Mouse (Mus musculus): ENCODE measurements around the gene Ccdc117.

Gene Ccdc117

DNA sequence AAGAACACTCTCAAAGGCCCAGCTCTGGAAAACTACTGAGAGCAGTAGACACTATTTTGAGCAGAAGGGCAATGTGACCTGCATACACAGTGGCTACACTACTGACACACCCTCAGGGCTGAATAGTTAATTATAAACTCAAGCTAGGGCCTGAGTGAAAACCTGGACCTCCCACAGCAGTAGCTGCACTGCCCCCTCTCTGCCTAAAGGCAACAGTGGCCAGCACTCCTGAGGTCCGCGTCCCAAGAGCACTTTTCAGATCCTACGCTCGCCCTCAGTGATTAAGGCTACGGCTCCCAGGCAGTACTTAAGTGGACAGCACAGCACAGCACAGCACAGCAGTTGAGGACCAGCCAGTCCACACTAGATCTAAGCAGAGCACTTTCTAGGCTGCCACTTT is 8.9 kb downstream of the Ccdc117 start:
- CTCF ChIA-PET: no interaction called here

DNA sequence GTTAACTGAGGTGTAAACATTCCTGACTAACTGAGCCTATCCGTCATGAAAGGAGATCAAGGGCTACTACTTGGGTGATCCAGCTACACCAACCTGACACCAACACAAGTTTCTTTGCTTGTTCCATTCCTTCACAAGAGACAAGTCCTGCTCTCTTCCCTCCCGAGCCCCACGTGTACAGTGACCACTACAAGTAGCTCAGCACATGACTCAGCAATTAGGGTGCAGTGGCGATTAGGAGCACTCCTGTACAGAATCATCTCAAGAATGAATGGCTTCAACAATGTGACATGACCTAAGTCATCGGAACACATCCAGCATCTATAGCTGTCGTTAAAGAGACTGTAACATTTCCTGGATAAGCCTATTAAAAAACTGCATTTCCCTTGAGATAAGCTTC is 11.3 kb downstream of the Ccdc117 start:
- CTCF ChIA-PET: interaction anchor here (0.6 to 1.4 kb wide), 4 partner anchors 11 to 62 kb away, joined by 3 to 5 read pairs (median 4); no protein-coding TSS in a partner anchor

DNA sequence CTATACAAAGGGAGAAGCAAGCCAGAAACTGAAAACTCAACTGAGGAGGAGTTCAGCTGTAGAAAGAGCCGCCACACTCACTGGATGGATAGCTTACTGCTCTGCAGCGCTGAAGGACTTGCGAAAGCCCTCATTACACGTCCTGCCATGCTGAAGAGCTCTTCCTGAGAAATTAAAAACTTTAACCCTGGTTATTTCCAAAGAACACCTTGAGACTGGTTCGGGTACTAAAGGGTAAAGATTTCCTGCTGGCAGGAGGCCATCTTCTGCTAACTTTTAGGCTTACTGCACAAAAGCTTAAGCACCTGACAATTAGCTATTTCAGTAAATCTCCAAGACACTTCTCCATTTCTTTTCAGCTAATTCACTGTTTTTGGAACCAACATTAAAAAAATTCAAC is 11.8 kb downstream of the Ccdc117 start:
- CTCF ChIA-PET: interaction anchor here (0.6 to 1.4 kb wide), 2 partner anchors 10 to 18 kb away, joined by 4 to 5 read pairs; no protein-coding TSS in a partner anchor

DNA sequence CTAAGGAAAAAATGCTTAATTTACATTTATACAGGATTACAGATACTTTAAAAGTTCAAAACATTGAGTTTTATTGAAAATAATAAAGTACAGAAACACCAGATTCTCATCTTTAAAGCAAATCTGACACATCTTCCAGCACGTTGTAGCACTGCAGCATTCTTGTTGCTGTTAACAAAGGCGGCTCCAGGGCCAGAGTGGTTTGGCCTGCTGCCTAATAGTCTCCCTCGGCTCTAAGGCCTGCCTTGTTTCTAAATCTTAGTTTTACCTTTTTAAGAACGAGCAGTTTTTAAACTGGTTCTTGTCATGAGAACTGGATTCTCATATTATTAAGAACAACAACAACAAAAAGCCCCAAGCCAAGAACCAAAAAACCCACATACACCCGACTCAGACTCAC is 13.1 kb downstream of the Ccdc117 start:
- CTCF ChIA-PET: no interaction called here

DNA sequence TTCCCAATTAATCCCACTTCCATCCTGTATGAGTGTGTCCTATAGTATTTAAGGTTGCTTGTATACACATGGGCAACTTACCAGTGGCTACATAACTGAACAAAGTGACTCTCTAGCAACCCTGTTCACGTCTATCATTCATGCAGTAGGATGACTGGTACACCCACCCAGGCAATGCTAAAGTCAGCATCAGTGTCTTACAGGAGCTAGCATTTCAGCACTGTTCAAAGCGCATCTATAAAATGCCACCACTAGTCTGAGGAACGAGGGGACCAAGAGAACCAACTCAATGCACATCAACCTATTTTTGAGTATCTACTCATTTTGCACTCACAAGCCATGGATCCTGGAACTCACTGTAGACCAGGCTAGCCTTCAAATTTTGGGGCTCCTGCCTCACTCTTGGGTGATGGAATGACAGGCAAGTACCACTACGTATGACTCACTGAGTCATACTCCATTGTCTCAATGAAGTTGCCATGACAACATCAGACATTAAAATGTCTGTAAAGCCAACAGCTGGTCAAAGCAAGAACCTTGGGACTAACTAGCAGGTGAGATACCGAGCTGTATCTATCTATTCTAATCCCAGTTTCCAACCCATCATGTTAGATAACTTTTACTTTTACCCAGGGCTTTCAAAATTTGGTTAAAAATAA is 14.0 kb downstream of the Ccdc117 start:
- CTCF ChIA-PET: no interaction called here

DNA sequence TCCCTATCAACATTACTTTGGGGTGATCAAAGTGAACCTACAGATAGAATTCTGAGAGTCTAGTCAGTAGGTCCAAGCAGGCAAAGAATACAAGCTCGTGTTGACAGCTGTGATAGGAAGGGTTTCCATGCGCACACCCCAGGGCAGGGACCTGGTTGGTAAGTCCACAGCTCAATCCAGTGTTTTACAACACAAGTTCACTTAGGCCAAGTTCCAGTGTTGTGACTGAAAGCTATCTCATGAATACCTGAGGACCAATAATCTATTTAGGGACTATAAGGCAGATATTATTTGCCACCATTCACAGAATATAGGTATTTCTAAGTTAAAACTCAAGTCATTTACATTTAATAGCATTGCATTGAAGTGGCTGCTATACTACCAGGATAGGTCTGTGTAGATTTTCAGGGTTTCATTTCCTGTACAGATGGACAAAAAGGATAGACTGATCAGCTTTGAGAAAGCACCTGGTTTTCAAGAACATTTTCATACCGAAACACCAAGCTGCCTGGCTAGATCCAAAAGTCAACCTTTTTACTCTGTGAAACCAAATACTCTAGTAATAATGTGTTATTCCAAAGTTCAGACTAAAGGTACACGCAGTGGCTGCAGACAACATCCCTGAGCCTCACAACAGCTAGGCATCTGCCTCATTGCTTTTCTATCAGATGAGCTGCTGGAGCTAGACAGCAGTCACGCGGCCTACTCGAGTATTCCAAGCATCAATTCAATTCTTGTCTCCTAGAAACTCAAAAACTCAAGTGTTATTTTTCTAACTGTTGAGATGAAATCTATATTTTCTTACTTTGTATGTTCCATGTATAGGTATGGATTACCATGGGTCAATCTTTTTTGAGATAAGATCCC is 15.2 kb downstream of the Ccdc117 start:
- CTCF ChIA-PET: no interaction called here

DNA sequence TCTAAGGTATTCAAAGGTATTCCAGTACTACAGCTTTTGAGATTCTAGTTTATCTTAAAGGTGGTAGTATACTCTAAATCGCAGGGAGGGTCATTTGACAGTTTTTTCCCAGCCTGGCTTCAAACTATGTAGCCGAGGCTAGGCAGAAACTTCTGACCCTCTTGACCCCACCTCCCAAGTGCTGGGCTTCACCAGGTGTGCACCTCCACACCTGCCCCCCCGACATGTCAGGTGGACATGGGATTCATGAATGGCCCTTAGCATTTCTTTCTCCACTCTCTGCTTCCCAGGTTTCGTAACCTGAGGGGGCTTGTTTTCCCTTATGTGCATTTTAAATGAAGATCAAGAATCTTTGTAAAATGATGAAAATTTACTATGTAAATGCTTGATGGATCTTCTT is 16.6 kb downstream of the Ccdc117 start:
- CTCF ChIA-PET: no interaction called here

DNA sequence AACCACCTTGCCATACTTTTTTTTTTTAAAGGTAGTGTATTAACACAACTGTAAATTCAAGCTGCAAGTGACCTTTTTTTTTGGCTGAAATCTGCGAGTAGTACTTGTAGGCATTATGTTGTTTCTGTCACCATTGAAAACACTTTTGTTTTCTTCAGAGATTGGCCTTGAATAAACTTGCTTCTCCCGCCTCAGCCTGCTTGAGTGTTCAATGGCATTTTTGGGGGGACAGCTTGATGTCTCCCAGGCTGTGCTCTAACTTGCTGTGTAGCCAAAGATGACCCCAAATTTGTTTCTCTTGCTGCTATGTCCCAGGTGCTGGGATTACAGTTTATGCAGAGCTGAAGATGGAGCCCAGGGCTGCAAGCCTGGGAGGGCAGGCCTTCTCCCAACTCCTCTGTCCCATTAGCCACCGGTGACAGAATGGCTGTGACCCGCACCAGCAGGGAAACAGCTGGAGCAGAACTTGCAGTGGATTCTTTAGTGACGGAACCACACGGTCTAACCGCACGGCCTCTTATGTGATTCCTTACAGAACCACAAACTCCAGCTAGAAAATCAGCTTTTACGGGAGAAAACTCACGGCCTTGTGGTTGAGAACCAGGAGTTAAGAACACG is 19.1 kb downstream of the Ccdc117 start:
- CTCF ChIA-PET: interaction anchor here (1.0 to 1.9 kb wide), 2 partner anchors 14 to 17 kb away, joined by 3 to 9 read pairs; no protein-coding TSS in a partner anchor

DNA sequence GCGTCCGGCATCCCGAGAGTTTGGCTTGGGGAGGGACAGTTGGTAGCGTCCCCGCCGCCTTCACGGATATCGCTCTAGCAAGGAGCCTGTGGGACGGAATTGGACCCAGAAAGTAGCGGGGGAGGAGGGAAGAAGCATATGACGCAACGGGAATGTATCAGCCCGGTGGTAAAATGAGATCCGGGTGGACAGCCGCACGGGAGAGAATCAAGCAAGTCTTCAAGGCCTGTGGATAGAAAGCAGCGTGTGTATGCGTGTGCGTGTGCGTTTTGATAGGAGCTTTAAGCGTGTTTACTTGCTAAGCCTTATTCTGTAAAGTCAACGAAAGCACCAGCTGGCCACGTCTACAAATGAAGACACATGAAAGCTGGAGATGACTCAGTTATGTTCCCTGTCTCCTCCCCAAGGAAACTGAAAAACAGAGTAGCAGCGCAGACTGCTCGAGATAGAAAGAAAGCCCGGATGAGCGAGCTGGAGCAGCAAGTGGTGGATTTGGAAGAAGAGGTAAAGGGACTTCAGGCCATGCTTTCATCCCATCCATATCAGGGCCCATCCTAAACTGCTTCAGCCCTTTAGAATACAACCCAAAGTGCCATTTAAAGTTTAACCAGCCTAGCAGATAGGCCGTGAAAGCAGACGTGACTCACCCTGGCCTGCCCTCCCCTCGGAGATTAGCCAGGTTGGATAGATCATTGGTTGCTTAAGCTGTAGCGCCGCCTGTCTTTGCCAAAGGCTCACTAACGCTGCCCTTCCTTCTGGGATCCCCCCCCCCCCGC is 20.3 kb downstream of the Ccdc117 start:
- CTCF ChIA-PET: interaction anchor here (0.6 to 1.9 kb wide), 5 partner anchors 15 to 361 kb away, joined by 3 to 9 read pairs (median 4); no protein-coding TSS in a partner anchor

DNA sequence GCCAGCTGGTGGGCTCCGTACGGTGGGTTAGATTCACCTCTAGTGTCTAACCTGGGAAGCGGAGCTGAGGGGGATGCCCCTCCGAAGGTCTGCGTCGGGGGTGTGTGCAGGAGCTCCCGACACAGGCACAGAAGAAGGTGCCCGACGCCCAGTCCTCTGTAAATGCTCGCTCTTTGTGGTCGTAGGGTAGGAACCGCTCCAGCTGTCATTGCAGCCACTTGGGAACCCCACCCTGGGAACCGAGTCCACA is 20.8 kb downstream of the Ccdc117 start:
- CTCF ChIA-PET: interaction anchor here (0.5 to 0.7 kb wide), 2 partner anchors 54 to 81 kb away, joined by 3 to 44 read pairs; no protein-coding TSS in a partner anchor

DNA sequence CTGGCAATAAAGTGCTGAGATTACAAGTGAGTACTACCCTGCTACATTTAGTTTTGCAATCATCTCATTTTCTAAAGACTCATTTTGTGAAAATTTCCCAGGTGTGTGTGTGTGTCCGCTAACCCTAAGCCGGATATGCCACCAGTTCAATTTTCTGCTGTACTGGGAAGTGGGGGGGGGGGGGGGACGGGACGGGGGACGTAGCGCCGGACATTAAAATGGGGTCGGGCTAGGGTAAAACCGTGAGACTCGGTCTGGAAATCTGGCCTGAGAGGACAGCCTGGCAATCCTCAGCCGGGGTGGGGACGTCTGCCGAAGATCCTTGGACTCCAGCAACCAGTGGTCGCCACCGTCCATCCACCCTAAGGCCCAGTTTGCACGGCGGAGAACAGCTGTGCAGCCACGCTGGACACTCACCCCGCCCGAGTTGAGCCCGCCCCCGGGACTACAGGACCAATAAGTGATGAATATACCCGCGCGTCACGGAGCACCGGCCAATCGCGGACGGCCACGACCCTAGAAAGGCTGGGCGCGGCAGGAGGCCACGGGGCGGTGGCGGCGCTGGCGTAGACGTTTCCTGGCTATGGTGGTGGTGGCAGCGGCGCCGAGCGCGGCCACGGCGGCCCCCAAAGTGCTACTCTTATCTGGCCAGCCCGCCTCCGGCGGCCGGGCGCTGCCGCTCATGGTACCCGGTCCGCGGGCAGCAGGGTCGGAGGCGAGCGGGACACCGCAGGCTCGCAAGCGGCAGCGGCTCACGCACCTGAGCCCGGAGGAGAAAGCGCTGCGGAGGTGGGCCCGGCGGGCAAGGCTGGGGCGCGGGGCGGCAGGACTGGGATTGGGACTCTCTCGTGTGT is 21.3 kb downstream of the Ccdc117 start, which contains the start of gene Xbp1:
Gene Xbp1 (plus strand): TSS at position 248 of the 854 bp plus-strand sequence.
- CTCF ChIA-PET: interaction anchor here (0.5 to 0.7 kb wide), 3 partner anchors 10 to 81 kb away, joined by 3 to 44 read pairs (median 4); no protein-coding TSS in a partner anchor

DNA sequence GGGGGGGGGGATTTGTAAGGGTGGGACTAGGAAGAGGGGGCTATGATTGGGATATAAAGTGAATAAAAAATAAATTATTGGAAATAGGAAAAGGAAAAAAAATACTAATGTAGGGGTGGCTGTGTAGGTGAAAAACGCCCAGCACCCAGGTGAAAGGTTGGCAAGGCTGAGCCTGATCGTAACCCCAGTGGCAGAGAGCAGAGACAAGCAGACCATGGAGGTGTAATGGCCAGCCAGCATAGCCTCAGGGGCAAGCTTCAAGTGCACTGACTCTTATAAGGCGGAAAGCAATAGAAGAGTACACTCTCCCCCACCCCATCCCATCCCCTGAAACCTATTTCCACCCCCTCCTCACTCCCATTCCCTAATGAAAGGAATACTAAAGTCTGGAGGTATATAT is 22.3 kb downstream of the Ccdc117 start:
- CTCF ChIA-PET: no interaction called here

DNA sequence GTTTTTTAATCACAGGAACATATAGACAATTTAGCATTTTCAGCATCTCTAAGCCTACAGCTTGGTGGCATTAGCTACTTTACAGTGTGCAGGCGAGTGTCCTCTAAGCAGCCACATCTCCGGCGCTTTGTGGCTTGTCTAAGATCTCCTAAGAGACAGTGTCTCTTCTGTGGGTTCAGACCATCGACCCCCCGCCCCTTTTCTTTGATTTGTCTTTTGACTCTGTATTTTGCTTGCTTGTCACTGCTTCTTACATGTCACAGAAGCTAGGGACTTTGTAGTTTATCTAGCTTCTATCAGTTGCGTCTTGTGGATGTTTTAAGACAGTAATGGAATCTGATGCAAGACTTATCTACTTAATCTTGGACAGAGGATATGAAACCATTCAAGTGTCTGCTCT is 24.6 kb downstream of the Ccdc117 start:
- CTCF ChIA-PET: no interaction called here

DNA sequence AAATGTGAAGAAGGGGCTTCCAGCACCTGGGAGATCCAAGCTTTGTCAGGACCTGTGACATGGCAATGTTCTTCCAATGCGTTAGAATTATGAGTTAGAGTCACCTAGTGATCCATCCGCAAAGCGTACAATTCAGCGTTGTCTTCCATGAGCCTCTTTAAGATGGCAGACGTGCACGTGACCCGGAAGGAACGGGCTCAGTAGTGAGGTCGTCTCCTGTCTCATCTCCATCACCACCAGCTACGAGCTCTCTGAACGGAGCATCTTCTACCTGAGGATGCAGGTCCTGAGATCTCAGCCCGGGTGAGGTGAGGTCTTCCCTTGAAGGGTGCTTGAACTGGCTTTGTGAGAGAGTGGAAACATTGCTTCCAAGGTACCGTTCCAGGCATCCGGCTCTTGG is 25.4 kb downstream of the Ccdc117 start:
- CTCF ChIA-PET: no interaction called here

DNA sequence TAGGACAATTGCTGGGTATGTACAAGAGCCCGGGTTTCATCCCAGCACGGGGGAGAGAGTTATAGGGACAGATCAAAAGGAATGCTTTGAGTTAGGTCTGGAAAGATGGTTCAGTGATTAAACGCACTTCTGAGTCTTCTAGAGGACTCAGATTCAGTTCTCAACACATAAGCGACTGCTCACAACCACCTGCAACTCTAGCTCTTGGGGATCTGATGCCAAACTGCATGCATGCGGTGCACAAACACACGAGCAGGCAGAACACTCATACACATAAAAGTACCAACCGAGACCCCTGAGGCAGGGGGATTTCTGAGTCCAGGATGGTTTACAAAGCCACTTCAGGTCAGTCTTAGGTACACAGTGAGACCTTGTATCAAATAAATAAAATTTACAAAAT is 25.8 kb downstream of the Ccdc117 start:
- CTCF ChIA-PET: no interaction called here

DNA sequence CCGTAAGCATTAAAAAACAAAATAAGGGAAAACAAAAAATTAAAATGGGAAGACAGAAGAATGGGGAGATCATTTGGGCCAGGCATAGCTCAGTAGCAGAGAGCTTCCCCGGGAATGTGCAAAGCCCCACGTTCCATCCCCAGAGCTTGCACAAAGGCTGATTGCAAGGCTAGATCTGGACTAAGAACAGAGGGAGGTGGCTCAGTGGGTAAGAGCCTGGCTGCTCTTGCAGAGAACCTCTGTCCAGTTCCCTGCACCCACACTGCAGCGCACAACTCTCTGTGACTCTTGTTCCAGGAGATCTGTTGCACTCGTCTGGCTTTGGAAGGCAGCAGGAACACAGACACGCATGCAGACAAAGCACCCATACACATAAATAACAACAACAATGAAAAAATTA is 26.3 kb downstream of the Ccdc117 start:
- CTCF ChIA-PET: no interaction called here

DNA sequence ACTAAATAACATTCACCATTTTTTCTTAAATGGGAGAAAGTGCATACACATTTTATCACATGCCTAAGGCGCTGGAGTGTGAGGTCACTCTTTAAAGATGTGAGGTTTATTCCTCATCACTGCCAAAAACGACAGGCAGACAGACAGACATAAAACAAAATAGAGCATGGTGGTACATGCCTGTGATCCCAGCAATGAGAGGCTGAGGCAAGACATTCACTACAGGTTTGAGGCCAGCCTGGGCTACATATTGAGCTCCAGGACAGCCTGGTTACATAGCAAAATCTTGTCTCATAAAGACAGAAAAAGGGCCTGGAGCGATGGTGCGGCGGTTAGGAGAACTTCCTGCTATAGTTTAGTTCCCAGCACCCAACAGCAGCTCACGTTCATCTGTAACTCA is 26.8 kb downstream of the Ccdc117 start:
- CTCF ChIA-PET: interaction anchor here (0.7 kb wide), 1 partner anchor 22 kb away, joined by 6 read pairs; no protein-coding TSS in a partner anchor

DNA sequence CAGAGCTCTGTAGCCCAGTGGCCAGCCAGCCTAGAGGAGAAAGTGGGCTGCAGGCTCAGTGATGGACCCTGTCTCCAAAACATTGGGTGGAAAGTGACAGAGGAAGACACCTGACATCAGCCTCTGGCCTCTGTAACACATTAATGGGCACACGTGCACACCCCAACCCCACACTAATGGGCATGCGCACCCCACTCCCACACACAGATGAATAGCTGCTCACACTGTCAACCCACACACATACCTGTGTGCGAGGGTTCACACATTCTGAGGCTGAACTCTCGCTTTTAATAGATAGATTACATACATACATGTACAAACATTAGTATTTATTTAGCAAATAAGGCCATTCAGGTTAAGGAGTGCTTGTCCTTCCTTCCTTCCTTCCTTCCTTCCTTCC is 27.9 kb downstream of the Ccdc117 start:
- CTCF ChIA-PET: no interaction called here

DNA sequence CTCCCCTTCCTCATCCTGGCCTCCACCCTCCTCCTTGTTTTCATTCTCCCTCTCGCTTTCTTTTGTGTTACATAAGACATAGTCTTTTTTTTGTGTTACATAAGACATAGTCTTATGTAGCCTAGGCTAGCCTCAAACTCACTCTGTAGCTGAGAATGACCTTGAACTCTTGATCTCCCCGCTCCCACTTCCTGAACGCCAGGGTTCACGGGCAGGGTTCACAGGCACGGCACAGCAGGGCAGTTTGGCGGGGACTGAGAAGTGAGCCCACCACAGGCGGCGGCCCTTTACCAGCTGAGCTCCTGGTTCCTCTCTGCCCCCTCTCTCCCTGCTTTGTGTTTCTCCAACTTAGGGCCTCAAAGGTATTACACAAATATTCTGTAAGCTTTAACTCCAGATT is 29.0 kb downstream of the Ccdc117 start:
- CTCF ChIA-PET: interaction anchor here (0.7 to 1.8 kb wide), 2 partner anchors 14 to 17 kb away, joined by 4 to 5 read pairs; no protein-coding TSS in a partner anchor

DNA sequence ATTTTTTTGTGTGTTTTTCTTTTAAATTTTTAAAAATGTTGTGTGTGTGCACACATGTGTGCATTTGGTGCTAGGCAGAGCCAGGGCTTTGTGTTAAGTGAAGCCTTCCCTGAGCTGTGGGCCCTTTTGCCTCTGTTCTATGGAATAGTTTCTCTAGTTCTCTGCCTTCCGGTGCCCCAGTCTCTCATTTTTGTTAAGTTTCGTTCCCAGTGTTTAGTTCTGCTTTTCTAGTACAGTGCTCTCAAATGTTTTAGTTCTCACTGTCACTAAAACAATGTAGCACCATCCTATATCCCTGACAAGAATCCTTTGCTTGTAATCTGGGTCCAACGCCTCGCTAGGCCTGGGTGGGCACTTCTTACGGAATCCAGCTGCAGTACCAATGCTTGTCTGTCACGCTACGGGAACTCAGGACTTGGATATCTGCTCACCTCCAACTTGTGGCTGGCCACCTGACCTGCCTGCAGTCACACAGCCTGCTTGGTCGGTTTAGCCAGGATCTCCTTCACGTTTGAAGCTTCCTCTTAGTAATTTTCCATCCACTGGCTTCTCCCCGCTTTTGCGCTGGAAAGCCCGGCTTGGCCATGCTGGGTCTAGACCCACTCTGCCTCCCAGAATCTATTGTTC is 29.8 kb downstream of the Ccdc117 start:
- CTCF ChIA-PET: interaction anchor here (0.7 to 1.8 kb wide), 2 partner anchors 14 to 18 kb away, joined by 4 to 5 read pairs; no protein-coding TSS in a partner anchor
